Mouse (Mus musculus): ENCODE data around the gene Tnrc6c.

DNA sequence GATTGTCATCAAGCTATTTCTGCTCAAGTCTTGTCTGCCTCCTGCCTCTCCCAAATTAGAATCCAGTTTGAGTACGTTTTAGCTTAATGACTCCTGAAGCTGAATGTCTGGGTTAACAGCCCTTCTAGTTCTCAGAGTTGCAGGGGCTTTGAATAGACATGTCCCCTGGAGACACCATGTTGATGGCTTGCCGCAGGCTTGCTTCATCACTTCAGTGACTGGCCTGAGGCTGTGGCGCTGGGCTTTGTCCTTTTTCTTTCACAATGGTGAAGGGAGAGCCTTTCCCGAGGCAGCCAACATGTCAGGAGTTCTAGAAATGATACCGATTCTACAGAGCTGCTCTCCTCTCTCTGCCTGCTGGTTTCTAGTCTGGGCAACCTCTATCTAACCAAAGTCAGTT lies 30.6 kb downstream of the Tnrc6c start:
- TF ChIP-seq CTCF (conservative IDR thresholded peaks at IDR 0.05; ENCODE audit: low read length) = no peak
- no peak for TF ChIP-seq POU5F1 (IDR thresholded peaks at IDR 0.05; ENCODE audit: borderline replicate concordance, low read length)
- TF ChIP-seq NANOG (IDR thresholded peaks at IDR 0.05; ENCODE audit: borderline replicate concordance, low read length) = no peak
